Mouse (Mus musculus) gastrocnemius, adult 2 months (tissue): ENCODE data around the gene Klc3. TPM values are rescaled to one million over a fixed set of nuclear protein-coding genes. Genes with fewer than 3 reads are reported as not detected.
A peak's percentile ranks its signal among the peaks of the same experiment; 100 is the strongest.

Source experiments
- DNase-seq: peaks from one replicate; pipeline ENCODE4 v3.0.0; 2022
- H3K27ac ChIP-seq: fragments of 200-600 bp; 2 replicates; pipeline ENCODE4 v1.8.1; 2022; ENCODE audit warnings: mild to moderate bottlenecking
- H3K4me3 ChIP-seq: fragments of 200-600 bp; 2 replicates; pipeline ENCODE4 v1.8.1; 2022; ENCODE audit warnings: mild to moderate bottlenecking, moderate library complexity
- CTCF ChIP-seq: fragments of 200-600 bp; IDR thresholded peaks from 2 replicates; pipeline ENCODE4 v1.8.1; 2022; ENCODE audit warnings: antibody characterized with exemption, mild to moderate bottlenecking, moderate library complexity
- intact Hi-C: fragments of 180-260 bp; cut with DNase I; formaldehyde crosslinking; loops from one replicate; pipeline ENCODE4 v1.15.1; 2025
- microRNA-seq: library from miRNA; unstranded; fragments of <30 nt; microRNA quantifications from one replicate; pipeline ENCODE4 v1.2.0, GENCODE M21; 2021
- total RNA-seq, 2 experiments: library from RNA; stranded (reverse); gene quantifications; 2 replicates each; pipeline ENCODE4 v1.2.3; 2021

The Klc3 gene
- total RNA-seq, 2 experiments from 2014 or later, result 0.18 to 0.39 TPM

- Histone ChIP-seq H3K27ac (no peak overlapping the region), H3K4me3 (no peak overlapping the region)
- TF ChIP-seq CTCF, result no peak
- intact Hi-C loops, result no loop called here
- DNase-seq, result no peak
These were observed 47.6 kb downstream of the Klc3 start for GRCm38 (mm10) chr7:19356311-19356710.

GRCm38 (mm10) chr7:19354991-19355390 lies 48.9 kb downstream of the Klc3 start:
- TF ChIP-seq CTCF, result no peak
- no peak overlapping the region for H3K4me3 ChIP-seq
- no peak overlapping the region for H3K27ac ChIP-seq
- intact Hi-C loops, result no loop called here
- no peak for DNase-seq

- Histone ChIP-seq H3K4me3 (peak overlapping the region; percentile 63), H3K27ac (peak overlapping the region; percentile 81)
- intact Hi-C loops, result no loop called here
- DNase-seq, result no peak
- no peak for TF ChIP-seq CTCF
These were observed 53.7 kb downstream of the Klc3 start for GRCm38 (mm10) chr7:19350221-19350620.

DNA sequence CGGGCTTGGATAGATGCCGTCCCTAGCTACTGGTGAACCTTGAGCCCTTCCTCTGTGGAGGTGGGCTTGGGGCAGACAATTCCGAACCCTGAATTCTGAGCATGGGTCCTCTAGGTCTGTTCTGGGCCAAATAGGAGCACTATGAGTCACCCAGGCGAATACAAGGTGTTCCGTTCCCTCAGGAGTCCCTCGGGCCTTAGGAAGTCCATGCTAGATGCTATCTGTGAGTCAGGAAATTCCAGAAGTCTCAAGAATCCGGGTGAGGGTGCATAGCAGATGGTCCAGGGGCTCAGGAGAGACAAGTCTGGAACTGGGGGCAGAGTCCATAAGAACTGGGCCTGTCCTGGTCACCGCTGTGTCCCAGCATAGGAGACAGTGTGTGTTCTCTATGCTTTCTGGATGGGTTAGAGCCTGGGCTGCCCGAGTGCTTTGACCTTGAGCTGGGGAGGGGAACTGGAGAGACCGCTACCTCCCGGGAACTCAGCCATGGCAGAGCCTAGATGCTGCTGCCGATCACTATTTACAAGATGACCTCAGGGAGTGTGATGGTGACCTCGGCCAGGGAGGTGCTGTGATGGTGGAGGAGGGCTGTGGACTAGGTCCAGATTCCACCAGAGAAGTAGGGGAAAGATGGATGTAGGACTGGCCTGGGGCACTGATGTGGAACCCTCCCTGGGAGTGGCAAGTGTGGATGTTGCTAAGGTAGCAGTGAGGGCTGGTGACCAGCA lies 54.6 kb downstream of the Klc3 start:
- intact Hi-C loops, result loop anchor here (5.0 kb wide), 1 partner anchor 107 kb away; no protein-coding TSS in a partner anchor
- peak overlapping the region; percentile 81 for H3K27ac ChIP-seq
- peak overlapping the region; percentile 63 for H3K4me3 ChIP-seq

GRCm38 (mm10) chr7:19344938-19345471 lies 58.9 kb downstream of the Klc3 start:
- no peak; the same call in 1 of the 2 replicates for TF ChIP-seq CTCF
- peak; percentile 97 for DNase-seq
- intact Hi-C loops, result loop anchor here (5.0 kb wide), 1 partner anchor 103 kb away; no protein-coding TSS in a partner anchor
- Histone ChIP-seq H3K27ac (peak overlapping the region; percentile 94), H3K4me3 (peak overlapping the region; percentile 90)

More for the DNA sequence above, 54.6 kb downstream of the Klc3 start:
- DNase-seq, result no peak
- TF ChIP-seq CTCF, result no peak

Small RNA genes lying within 50 kb of the gene (microRNA-seq; reads per million reads assigned to microRNA genes)
- gene Mir343, result not detected

Other genes with a start within 250 kb of the Klc3 start
- gene Gipr, start 238.0 kb downstream of the Klc3 start, total RNA-seq, result not detected
- 10 to 100 TPM in 1 of 2 experiments, 1 to 10 TPM in 1; 9.5 to 10.5 TPM for gene Eml2, start 227.7 kb downstream of the Klc3 start, total RNA-seq
- 1 to 10 TPM; 1.9 to 2.9 TPM for gene Gpr4, start 191.6 kb downstream of the Klc3 start, total RNA-seq
- 10 to 100 TPM; 41.9 to 52.4 TPM for gene Opa3, start 175.8 kb downstream of the Klc3 start, total RNA-seq
- 10 to 100 TPM; 13.6 to 17.3 TPM for gene Vasp, start 132.3 kb downstream of the Klc3 start, total RNA-seq
- under 1 TPM in 1 of 2 experiments, not detected in 1; 0.74 TPM for gene Ppm1n, start 124.0 kb downstream of the Klc3 start, total RNA-seq
- 1,000 to 10,000 TPM in 1 of 2 experiments, 100 to 1,000 TPM in 1; 987 to 1,150 TPM for gene Rtn2, start 121.5 kb downstream of the Klc3 start, total RNA-seq
- under 1 TPM; 0.22 to 0.59 TPM for gene Fosb, start 94.1 kb downstream of the Klc3 start, total RNA-seq
- gene Ercc1, start 59.3 kb downstream of the Klc3 start, total RNA-seq, result 10 to 100 TPM; 28.1 to 30.4 TPM
- gene Cd3eap, start 44.6 kb downstream of the Klc3 start, total RNA-seq, result 10 to 100 TPM; 11.4 to 11.5 TPM
- 1 to 10 TPM; 2.1 to 4.9 TPM for gene Ppp1r13l, start 44.4 kb downstream of the Klc3 start, total RNA-seq
- gene Ercc2, start 22.1 kb downstream of the Klc3 start, total RNA-seq, result 10 to 100 TPM in 1 of 2 experiments, 1 to 10 TPM in 1; 8.5 to 10.7 TPM
- over 10,000 TPM; 32,173 to 47,719 TPM for gene Ckm, start 672 bp upstream of the Klc3 start, total RNA-seq
- gene Mark4, start 54.7 kb upstream of the Klc3 start, total RNA-seq, result 10 to 100 TPM; 17.1 to 17.9 TPM
- gene Exoc3l2, start 59.2 kb upstream of the Klc3 start, total RNA-seq, result under 1 TPM; 0.41 to 0.73 TPM
- 1 to 10 TPM; 1.7 to 2.1 TPM for gene Bloc1s3, start 104.3 kb upstream of the Klc3 start, total RNA-seq
- gene Trappc6a, start 104.3 kb upstream of the Klc3 start, total RNA-seq, result 1 to 10 TPM; 6.2 to 9.9 TPM
- gene Nkpd1, start 113.7 kb upstream of the Klc3 start, total RNA-seq, result not detected
- 10 to 100 TPM; 48.4 to 49.1 TPM for gene Ppp1r37, start 159.0 kb upstream of the Klc3 start, total RNA-seq
- gene Zfp296, start 173.2 kb upstream of the Klc3 start, total RNA-seq, result under 1 TPM; 0.45 to 0.51 TPM
- gene Gemin7, start 173.5 kb upstream of the Klc3 start, total RNA-seq, result 10 to 100 TPM; 73.4 to 74.2 TPM
- gene Clasrp, start 200.4 kb upstream of the Klc3 start, total RNA-seq, result 10 to 100 TPM; 13.7 to 15.1 TPM
- gene Relb, start 225.3 kb upstream of the Klc3 start, total RNA-seq, result 1 to 10 TPM; 5.1 to 7.9 TPM